Mouse (Mus musculus): ENCODE results near the gene Fyco1. TPM values are rescaled to one million over a fixed set of nuclear protein-coding genes. Genes with fewer than 3 reads are reported as not detected.

The Fyco1 gene
- polyA plus RNA-seq, 1 experiment from 2014 or later, result 3.8 TPM

DNA sequence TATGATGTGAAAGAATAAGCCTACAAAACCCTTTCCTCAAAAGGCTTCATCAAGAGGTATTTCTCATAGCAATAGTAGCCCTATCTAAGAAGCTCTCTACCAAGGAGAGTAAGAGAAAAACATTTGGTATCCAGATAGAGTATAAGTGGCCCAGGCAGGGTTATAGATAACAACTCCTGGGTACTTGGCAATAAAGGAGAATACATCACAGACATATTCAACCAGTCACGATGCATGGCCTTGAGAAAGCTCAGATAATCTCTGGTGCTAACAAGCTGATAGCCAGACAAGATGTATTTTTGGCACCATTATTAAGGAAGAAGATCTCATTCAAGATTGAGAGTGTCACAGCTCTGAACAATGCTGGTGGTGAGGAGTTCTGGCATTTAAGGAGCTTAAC is 5.2 kb downstream of the Fyco1 start:
- Histone ChIP-seq H3K4me3 (ENCODE audit: low read depth, low read length) (no peak overlapping the region), H3K4me1 (replicated peaks; ENCODE audit: control insufficient read depth, insufficient read depth, low read length) (0 out of 2 replicates have a peak, but pooled peaks cover 3% of the 10 kb centered on the region), H3K27ac (ENCODE audit: low read depth, low read length) (no peak overlapping the region), H3K27me3 (replicated peaks; ENCODE audit: control insufficient read depth, insufficient read depth, low read length) (no peaks in the 10 kb centered on the region), H3K9ac (ENCODE audit: low read depth, low read length) (no peak overlapping the region), H3K4me2 (replicated peaks; ENCODE audit: low read depth) (no peak overlapping the region), H3K36me3 (ENCODE audit: control insufficient read depth, insufficient read depth) (peaks cover 10% of the 10 kb centered on the region; the same call in 1 of the 2 replicates), H3K9me3 (ENCODE audit: control insufficient read depth) (no peaks in the 10 kb centered on the region)
- WGBS, result 56% methylated on average over 1 of the region's 1 CpGs
- TF ChIP-seq CTCF (IDR thresholded peaks at IDR 0.05; ENCODE audit: low read depth), result no peak
- ATAC-seq, result no peak

DNA sequence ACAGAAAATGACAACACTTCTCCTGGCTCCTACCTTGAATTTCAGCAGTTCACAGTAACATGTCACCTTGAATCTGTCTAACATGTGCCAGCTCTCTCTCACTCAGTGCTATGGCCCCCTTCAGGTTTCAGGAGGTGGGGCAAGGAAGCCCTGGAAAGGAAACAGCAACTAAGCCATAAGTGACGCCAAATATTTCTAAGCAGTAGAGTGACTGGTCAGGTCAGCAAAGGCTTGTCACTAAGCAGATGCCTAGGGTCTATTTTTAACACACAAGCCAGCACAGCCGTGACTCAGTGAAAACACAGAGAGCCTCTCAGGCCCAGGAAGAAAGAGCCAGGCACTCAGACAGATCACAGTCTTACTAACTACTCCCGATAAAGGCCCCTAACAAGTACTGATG is 6.6 kb downstream of the Fyco1 start:
- no peak overlapping the region for H3K27ac ChIP-seq (ENCODE audit: low read depth, low read length)
- H3K4me1 ChIP-seq (replicated peaks; ENCODE audit: control insufficient read depth, insufficient read depth, low read length), result 0 out of 2 replicates have a peak, but pooled peaks cover 1% of the 10 kb centered on the region
- H3K4me3 ChIP-seq (ENCODE audit: low read depth, low read length), result no peak overlapping the region
- ATAC-seq, result no peak
- no peak overlapping the region for H3K4me2 ChIP-seq (replicated peaks; ENCODE audit: low read depth)
- TF ChIP-seq CTCF (IDR thresholded peaks at IDR 0.05; ENCODE audit: low read depth), result peak; percentile 35; the same call in 1 of the 2 replicates
- no peaks in the 10 kb centered on the region for H3K9me3 ChIP-seq (ENCODE audit: control insufficient read depth)
- peaks cover 20% of the 10 kb centered on the region for H3K36me3 ChIP-seq (ENCODE audit: control insufficient read depth, insufficient read depth)
- no peaks in the 10 kb centered on the region for H3K27me3 ChIP-seq (replicated peaks; ENCODE audit: control insufficient read depth, insufficient read depth, low read length)
- 48% methylated on average over 3 of the region's 3 CpGs for WGBS
- no peak overlapping the region for H3K9ac ChIP-seq (ENCODE audit: low read depth, low read length)

- Histone ChIP-seq H3K9ac (ENCODE audit: low read depth, low read length) (no peak overlapping the region), H3K4me1 (replicated peaks; ENCODE audit: control insufficient read depth, insufficient read depth, low read length) (no peaks in the 10 kb centered on the region), H3K9me3 (ENCODE audit: control insufficient read depth) (no peaks in the 10 kb centered on the region), H3K4me3 (ENCODE audit: low read depth, low read length) (no peak overlapping the region), H3K27ac (ENCODE audit: low read depth, low read length) (no peak overlapping the region), H3K4me2 (replicated peaks; ENCODE audit: low read depth) (no peak overlapping the region), H3K27me3 (replicated peaks; ENCODE audit: control insufficient read depth, insufficient read depth, low read length) (no peaks in the 10 kb centered on the region), H3K36me3 (ENCODE audit: control insufficient read depth, insufficient read depth) (peaks cover 27% of the 10 kb centered on the region)
- TF ChIP-seq CTCF (IDR thresholded peaks at IDR 0.05; ENCODE audit: low read depth), result no peak
- WGBS, result 86% methylated on average over 3 of the region's 3 CpGs
- ATAC-seq, result no peak
These were observed 7.2 kb downstream of the Fyco1 start for GRCm38 (mm10) chr9:123844468-123844867.

DNA sequence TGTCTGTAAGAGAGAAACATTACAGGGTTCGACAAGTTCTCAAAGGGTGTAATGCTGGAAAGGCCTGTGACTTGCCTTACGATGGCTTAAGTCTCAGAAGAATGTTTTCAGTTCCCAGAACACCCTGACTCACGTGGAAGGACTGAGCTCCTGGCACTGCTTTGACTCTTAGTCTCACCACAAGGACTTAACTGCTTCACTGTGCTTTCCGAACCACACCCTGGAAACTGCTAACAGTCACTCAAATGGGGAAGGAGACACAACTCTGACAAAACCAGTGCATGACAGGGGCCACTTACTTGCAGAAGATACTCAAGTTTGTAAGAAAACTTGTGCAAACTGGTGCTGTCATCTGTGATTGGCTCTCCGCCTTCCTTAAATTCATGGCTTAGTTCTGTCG is 11.5 kb downstream of the Fyco1 start:
- H3K27ac ChIP-seq (ENCODE audit: low read depth, low read length), result no peak overlapping the region
- no peaks in the 10 kb centered on the region for H3K9me3 ChIP-seq (ENCODE audit: control insufficient read depth)
- TF ChIP-seq CTCF (IDR thresholded peaks at IDR 0.05; ENCODE audit: low read depth), result no peak
- no peak overlapping the region for H3K4me2 ChIP-seq (replicated peaks; ENCODE audit: low read depth)
- ATAC-seq, result no peak
- no peak overlapping the region for H3K4me3 ChIP-seq (ENCODE audit: low read depth, low read length)
- WGBS, result 88% methylated on average over 6 of the region's 6 CpGs
- H3K9ac ChIP-seq (ENCODE audit: low read depth, low read length), result no peak overlapping the region
- peaks cover 58% of the 10 kb centered on the region for H3K36me3 ChIP-seq (ENCODE audit: control insufficient read depth, insufficient read depth)
- no peaks in the 10 kb centered on the region for H3K4me1 ChIP-seq (replicated peaks; ENCODE audit: control insufficient read depth, insufficient read depth, low read length)
- H3K27me3 ChIP-seq (replicated peaks; ENCODE audit: control insufficient read depth, insufficient read depth, low read length), result no peaks in the 10 kb centered on the region

DNA sequence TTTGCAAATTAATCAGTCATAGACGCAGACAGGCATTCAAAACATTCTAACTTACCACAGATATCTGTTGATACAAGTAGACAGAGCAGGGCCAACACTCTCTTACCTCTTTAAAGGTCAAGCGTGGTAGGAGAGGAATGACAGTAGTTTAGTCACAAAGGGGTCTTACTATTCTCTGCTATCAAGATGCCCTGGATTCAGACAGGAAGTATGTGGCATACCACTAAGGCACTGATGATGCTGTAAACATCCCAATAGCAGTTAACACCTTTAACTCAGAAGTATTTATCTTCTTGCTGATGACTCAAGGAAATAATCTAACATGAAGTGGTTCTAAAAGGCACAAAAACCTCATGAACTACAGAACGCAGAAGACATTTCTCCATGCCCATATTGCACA is 15.8 kb downstream of the Fyco1 start:
- Histone ChIP-seq H3K27ac (ENCODE audit: low read depth, low read length) (no peak overlapping the region), H3K9ac (ENCODE audit: low read depth, low read length) (no peak overlapping the region), H3K4me2 (replicated peaks; ENCODE audit: low read depth) (no peak overlapping the region), H3K27me3 (replicated peaks; ENCODE audit: control insufficient read depth, insufficient read depth, low read length) (no peaks in the 10 kb centered on the region), H3K36me3 (ENCODE audit: control insufficient read depth, insufficient read depth) (peaks cover 63% of the 10 kb centered on the region), H3K4me1 (replicated peaks; ENCODE audit: control insufficient read depth, insufficient read depth, low read length) (no peaks in the 10 kb centered on the region), H3K9me3 (ENCODE audit: control insufficient read depth) (no peaks in the 10 kb centered on the region), H3K4me3 (ENCODE audit: low read depth, low read length) (no peak overlapping the region)
- TF ChIP-seq CTCF (IDR thresholded peaks at IDR 0.05; ENCODE audit: low read depth), result no peak
- no peak for ATAC-seq
- 93% methylated on average over 3 of the region's 3 CpGs for WGBS

DNA sequence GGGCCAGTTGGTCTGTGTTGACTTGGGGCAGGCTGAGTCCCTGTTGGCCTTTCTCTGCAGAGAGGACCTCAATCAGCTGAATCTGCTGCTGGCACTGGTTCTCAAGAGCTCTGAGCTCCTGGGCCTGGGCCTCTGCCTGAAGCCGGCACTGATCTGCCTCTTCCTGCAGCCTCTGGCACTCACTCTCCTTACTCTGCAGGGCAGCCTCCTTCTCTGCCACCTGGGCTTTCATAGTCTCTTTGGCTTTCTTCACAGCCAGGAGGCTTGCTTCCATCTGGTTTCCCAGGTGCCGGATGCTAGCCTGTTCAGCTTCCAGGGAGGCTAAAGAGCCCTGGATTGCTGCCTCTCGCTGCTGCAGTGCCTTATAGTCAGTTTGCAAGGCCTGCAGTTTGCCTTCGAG is 22.8 kb downstream of the Fyco1 start:
- no peaks in the 10 kb centered on the region for H3K27me3 ChIP-seq (replicated peaks; ENCODE audit: control insufficient read depth, insufficient read depth, low read length)
- no peak overlapping the region for H3K27ac ChIP-seq (ENCODE audit: low read depth, low read length)
- no peak for TF ChIP-seq CTCF (IDR thresholded peaks at IDR 0.05; ENCODE audit: low read depth)
- H3K4me3 ChIP-seq (ENCODE audit: low read depth, low read length), result no peak overlapping the region
- H3K9me3 ChIP-seq (ENCODE audit: control insufficient read depth), result no peaks in the 10 kb centered on the region
- H3K9ac ChIP-seq (ENCODE audit: low read depth, low read length), result no peak overlapping the region
- no peak for ATAC-seq
- H3K36me3 ChIP-seq (ENCODE audit: control insufficient read depth, insufficient read depth), result peaks cover 75% of the 10 kb centered on the region
- H3K4me1 ChIP-seq (replicated peaks; ENCODE audit: control insufficient read depth, insufficient read depth, low read length), result no peaks in the 10 kb centered on the region
- 89% methylated on average over 4 of the region's 4 CpGs for WGBS
- no peak overlapping the region for H3K4me2 ChIP-seq (replicated peaks; ENCODE audit: low read depth)

GRCm38 (mm10) chr9:123826631-123827030 is 25.1 kb downstream of the Fyco1 start:
- Histone ChIP-seq H3K9me3 (ENCODE audit: control insufficient read depth) (no peaks in the 10 kb centered on the region), H3K9ac (ENCODE audit: low read depth, low read length) (no peak overlapping the region), H3K27me3 (replicated peaks; ENCODE audit: control insufficient read depth, insufficient read depth, low read length) (no peaks in the 10 kb centered on the region), H3K4me2 (replicated peaks; ENCODE audit: low read depth) (no peak overlapping the region), H3K36me3 (ENCODE audit: control insufficient read depth, insufficient read depth) (peaks cover 95% of the 10 kb centered on the region), H3K4me1 (replicated peaks; ENCODE audit: control insufficient read depth, insufficient read depth, low read length) (no peaks in the 10 kb centered on the region), H3K4me3 (ENCODE audit: low read depth, low read length) (no peak overlapping the region), H3K27ac (ENCODE audit: low read depth, low read length) (no peak overlapping the region)
- TF ChIP-seq CTCF (IDR thresholded peaks at IDR 0.05; ENCODE audit: low read depth), result no peak
- WGBS, result 73% methylated on average over 3 of the region's 3 CpGs
- ATAC-seq, result no peak
